Mouse (Mus musculus): ENCODE measurements at regions not wholly inside any gene's neighbourhood (a gene's known extent, or its start where the extent isn't known, plus 50 kb on each side); places are given as distances from the start of the nearest gene placed in this dataset.

DNA sequence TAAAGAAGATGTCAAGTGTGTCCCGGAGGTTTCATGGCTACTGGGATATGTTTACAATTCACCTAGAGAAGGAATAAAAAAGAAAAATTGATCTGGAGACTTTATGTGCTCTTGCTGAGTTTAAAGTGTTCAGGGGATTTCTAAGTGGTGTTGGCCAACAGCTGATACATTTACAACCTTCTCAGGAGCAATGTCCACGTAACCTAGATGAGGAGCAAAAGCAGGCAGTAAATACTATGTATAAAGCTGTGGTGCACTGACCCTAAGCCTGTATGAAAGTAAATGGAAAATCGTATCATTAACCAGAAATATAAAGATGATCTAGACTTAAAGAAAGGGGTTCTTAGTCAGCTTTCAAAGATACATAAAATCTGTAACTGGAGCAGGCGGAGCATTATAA is 124.3 kb upstream of the Cblb start:
- no peak for DNase-seq (ENCODE audit: low read depth, low spot score)

DNA sequence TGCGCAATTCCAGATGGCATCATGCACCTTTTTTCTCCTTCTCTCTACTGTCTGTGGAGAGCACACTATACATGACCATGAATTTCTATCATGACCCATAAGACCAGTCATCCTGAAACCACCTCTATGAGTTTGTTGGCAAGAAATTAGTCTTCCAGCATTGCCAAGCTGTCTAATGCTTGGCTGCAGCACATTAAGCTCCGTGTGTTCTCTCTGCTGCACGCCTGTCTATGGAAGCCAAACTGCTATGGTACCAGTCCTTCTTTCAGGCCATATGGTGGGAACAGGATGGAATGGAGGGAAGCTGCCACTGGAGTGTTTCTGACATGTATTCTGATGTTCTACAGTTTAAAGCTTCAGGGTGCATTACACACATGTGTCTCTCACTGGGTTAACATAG is 121.0 kb upstream of the Cblb start:
- peak; percentile 97 for DNase-seq (ENCODE audit: low read depth, low spot score)

DNA sequence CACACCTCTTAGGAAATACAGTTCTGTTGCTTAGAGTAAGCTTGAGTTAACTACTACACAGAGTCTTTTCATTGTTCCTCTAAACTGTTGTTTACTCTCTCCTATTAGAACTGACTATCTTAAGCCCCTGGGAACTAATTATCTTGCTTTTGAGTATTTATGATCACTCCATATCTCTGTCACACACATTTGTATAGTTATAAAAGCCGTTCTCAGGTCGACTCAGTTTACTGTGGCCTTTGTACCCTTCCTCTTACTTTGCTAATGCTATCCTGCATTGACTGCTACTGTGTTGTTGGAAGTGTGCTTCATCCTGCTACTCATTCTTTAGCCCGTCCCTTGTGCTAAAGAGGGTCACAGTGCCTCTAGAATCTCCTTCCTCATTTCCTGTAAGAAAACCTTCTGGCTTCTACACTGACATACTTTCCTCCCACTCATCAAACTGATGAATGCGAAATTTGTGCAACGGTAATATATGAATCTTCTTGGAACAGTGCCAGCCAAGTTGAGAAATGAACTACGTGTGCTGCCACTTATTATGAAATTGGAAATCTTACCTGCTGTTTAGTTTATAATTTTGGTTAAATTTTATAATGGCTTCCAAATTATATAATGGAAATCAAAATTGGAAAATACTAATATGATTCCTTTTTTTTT is 119.8 kb upstream of the Cblb start:
- DNase-seq (ENCODE audit: low read depth, low spot score), result no peak

DNA sequence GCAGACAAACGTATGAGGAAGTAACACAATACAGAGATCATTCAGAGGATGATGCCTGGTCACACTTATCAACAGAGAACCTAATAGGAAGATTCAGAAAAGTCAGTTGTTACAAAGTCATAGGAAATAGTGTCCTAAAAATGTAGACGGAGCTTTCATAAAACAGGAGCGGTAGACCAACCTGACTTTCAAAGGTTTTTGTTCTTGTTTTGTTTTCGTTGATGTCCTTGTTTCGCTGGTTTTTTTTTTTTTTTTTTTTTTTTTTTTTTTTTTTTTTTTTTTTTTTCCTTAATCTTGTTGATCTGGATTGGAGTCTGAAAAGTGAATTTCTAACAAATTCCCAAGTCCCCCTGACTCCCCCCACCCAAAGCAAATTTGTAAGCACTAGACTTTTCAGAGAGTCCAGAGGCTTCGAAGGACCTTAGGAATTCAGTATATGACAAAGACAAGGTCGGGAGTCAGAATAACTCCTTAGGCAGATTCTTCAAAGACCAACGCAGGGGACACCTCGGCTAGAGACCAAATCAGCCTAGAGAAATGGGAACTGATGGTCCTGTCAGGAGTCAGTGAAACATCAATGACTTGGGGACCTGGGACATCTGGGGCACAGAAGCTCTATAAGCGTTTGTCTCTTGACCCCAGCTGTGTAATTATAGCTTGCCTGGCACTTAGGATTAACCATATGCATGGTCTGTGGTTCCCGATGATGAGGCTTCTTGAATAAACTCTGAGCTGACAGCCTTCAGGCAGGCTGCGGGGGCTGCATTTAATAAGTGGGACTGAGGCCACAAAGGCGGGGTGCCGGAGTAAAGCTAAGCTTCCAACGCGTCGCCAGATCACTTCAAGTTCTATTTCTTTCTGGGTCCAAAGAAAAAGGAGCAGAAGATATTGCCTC is 115.7 kb upstream of the Cblb start:
- no peak for DNase-seq (ENCODE audit: low read depth, low spot score)

DNA sequence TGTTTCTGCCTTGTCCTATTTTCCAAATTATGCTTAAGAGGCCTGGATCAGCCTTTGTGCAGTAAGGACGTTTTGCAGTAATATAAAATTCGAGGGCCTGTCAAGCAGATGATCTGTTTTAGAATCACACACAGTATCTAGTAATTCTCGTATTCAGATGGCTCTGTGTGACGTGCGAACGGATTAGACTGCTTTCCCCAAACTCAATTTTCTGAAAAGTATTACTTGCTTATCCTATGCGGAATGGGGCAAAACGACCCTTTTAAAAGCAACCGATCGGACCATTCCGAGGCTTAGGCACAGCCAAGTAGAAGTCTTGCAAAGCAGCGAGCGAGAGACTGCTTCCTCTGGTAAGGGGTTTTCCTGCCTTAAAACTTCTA is 115.1 kb upstream of the Cblb start:
- DNase-seq (ENCODE audit: low read depth, low spot score), result no peak

DNA sequence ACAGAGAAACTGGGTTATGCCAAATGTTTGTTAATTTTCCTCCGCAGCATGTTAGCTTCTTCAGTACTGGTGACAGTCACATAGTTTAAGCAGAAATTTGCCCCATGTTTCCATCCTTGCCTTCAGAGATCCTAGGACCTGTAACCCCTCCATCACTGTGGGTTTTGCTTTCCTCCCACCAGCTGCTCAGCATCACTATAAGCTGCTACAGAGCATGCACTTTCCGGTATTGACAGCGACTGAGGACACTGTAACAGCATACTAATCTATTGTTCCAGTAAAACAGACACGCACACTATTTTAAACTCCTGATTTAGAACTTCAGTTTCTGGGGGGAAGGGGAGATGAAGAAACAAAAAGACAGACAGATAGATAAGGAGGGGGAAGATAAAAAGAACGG is 114.7 kb upstream of the Cblb start:
- DNase-seq (ENCODE audit: low read depth, low spot score), result no peak

DNA sequence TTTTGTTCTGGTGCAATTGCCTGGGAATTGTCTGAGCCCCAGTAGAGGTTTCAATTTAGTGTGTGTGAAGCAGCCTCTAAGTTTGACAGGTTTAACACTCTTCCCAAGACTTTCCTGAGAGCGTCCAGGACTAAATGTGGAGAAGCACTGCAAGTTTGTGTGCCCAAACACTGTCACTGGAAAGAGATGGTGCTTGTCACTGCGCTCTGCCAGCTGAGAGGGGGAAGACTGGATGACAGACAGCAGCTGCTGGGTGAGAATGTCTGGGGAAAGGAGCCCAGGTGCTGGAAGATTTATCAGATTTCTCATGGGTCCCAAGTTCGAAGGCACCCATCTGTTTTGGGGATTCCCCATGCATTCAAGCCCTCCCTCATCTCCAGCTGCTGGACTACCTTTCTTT is 114.2 kb upstream of the Cblb start:
- peak; percentile 39 for DNase-seq (ENCODE audit: low read depth, low spot score)

DNA sequence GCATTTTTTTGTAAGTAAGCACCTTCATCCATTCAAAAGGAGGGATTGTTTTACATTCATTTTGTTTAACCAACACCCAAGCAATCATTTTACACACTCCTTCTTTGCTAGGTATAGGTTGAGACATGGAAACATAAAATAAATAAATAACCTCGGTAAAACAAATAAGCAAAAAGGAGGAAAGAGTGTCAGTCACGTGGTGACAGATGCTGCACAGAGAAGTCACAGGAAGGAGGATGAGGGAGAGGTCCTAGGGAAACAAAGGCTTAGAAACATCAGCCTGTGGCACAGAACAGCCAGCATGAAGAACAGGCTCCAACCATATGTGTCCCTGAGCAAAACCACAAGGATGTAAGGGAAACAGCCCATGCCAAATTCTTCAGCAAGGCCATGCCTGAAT is 113.5 kb upstream of the Cblb start:
- no peak for DNase-seq (ENCODE audit: low read depth, low spot score)

DNA sequence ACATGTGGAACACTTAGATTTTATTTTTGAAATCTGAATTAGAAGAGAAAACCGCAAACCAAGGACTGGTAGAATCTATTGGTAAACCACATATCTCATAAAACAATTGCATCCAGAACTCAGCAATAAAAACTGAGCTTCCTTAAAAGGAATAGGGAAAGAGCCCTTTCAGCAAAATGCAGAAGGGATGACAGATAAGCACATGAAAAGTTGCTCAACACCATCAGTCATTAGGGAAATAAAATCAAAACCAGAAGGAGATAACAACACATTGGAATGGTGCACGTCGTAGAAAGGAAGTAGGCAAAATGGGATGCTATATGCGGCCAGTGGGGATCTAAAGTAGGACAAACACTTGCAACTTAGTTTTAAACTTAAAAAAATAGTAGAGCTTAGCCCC is 110.0 kb upstream of the Cblb start:
- no peak for DNase-seq (ENCODE audit: low read depth, low spot score)

DNA sequence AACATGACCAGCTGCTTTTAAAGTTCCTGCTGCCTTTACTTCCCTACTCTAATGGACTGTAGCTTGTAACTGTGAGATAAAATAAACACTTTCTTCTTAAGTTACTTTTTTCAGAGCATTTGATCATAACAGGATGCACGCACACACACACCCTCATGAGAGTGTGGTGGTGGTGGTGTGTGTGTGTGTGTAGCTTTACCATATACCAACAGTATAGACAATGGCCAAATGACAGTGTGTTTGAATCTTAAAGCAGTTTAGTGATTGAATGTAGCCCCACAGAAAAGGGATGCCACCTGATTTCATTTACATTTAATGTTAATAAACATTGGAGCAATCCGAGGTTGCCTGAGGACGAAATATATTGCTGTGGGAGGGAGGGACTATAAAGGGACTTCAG is 108.4 kb upstream of the Cblb start:
- no peak for DNase-seq (ENCODE audit: low read depth, low spot score)

DNA sequence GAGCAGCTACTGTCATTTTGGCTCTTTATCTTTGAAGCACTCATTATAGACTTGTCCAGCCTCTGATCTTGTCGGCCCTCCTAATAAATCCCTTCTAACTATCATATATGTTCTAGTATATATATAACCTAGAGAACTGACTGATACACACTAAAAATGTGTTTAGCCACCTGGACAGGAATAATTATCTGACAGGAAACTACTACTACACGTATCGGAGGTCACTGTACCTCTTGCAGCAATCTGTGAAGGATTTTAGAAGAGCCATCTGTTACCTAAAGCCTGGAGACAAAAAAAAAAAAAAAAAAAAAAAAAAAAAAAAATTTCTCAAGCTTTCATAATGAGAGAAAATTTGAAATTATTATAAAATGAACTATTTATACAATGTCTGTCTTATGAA is 105.4 kb upstream of the Cblb start:
- peak; percentile 60 for DNase-seq (ENCODE audit: low read depth, low spot score)

DNA sequence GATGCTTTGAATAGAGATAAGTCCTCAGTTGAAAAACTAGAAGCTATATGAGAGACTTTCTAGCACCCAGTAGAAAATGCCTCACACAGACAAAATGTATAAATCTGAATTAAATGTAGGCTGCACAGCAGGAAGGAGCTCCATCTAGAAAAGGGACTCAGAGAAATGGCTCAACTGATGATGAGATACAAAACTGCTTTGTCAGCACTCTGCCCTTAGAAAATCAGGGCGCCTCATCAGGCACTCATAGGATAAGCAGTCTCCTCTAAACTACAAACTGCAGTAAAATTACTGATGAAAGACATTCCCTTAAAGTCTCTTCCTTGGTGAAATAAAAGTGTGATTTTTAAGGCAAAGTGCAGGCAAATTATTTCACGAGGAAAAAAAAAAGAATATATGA is 97.9 kb upstream of the Cblb start:
- DNase-seq (ENCODE audit: low read depth, low spot score), result no peak

DNA sequence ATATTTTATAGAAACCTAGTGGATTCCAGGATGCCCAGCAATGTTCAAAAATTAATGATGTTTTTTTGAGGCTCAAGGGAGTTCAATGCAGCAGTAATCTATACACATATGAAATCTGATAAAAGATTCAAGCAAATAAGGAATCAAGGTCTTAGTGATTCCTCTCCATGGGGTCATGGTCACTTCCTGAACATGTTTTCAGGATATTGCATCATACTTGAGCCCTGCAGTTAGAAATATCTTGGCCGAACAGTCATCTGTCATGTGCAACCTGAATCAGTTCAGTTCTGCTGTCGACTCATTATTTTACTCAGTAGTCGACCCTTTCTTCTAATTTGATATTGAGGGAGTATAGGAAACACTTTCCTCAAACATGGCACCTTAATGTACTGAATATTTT is 97.1 kb upstream of the Cblb start:
- DNase-seq (ENCODE audit: low read depth, low spot score), result no peak

DNA sequence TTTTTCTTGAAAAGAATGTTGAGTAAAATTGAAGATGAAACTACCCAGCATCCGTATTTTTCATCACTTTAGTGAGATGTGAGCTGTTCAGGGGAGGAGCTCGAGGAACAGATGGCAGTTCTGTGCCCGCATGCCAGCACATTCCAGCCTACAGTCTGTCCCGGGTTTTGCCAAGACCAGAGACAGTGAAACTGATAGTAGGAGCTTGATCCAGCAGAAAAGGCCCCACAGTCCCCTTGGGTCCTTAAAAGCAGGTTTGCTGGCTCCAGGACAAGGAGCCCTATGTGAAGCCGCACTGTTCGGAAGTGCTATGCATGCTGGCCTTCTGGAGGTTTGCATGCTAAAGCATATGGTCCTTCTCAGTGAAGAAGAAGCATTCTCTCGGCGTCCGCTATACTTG is 93.7 kb upstream of the Cblb start:
- DNase-seq (ENCODE audit: low read depth, low spot score), result peak; percentile 99

DNA sequence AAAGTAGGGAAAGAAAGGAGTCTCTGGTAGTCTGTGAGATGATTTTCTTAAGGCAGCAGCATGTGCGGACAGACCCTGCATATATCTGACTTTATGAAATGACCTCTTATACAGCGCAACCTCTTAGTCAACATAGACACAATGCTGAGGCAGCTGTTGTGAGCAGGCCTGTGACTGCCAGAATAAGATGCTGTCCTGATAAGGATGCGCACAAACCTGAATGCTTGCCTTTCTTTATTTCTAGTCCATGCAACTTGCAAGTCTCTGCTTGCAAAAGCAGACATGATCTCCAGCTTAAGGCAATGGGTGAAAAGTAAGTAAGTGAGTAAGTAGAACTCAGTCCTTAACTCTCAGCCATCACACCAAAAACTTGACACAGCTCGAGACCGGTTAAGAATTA is 92.0 kb upstream of the Cblb start:
- DNase-seq (ENCODE audit: low read depth, low spot score), result no peak

DNA sequence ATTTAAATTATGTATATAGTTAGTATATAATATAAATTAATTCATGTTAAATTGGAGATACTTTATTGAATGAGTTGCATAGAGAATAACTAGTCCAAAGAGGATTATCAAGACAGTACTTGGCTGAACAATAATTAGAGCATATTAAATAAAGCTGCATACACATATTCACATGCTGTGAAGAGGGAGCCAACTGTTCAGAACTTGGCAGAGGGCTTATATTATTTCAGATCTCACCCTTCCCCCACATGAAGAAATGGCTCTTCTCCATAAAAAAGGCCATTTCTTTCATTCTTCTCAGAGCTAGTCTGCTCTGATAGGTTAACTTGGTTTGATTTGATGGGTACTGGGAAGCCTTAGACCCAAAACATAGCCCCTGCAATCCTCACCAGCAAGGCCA is 90.5 kb upstream of the Cblb start:
- peak; percentile 82 for DNase-seq (ENCODE audit: low read depth, low spot score)

DNA sequence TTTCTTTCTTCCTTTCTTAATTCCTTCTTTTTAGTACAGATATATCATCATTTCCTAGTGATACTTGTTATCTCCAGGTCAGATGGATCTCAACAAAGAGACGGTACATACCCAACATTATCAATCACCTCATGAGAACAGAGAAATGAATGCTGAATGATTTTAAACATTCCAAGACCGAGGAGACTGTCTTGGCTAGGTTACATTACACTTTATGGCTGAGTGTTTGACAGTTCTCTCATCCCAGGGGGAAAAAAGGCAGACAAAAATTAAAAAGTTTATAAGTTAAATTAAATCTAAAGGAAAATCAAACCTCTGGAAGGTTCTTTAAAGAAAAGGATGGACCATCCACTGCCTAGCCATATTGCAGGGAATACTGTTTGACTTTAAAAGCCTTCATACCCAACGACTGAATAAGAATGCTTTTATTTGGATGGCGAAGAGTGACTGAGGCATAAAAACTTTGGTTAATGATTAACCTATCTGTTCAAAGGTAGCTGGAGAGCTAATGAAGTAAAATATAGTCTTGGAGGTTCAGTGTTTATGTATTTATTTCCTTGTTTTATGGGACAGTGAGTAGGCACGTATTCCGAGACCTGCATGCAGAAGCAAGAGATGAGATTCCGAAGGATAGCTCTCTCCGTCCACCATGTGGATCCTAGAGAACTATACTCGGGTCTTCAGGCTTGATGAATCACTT is 88.4 kb upstream of the Cblb start:
- DNase-seq (ENCODE audit: low read depth, low spot score), result no peak

DNA sequence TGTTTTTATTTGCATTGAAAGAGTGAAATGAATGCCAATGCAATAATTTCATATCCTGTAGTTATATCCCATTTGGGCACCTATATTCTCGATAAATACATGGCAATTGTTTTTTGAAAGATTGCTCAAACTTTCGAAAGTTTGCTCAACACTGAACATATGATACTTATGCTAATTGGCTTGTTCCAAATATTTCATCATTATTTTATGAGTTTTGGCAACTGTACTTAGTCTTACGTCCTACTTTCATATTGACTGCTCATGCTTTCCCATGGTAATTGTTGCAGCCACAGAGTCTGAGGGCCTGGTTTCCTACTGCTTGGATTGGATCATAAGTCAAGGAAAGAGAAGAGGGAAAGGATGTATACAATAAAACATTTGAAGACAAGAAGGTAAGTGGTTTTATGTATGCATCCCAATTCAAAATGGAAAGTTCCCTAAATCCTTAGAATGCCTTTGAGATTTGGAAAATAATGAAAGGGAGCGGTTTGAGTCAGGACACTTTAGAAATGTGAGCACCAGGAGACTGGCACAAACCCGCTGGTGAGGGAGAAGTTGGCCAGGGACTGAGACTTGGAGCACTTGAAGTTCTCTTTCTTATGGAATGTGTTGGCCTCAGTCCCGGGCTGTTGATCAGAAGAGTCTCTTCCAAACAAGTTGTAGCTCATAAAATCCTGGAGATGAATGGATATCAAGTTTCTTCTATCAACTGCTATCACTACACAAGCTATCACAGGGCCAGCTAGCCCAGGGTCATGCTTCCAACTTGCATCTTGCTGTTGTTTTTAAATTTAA is 63.8 kb upstream of the Cblb start:
- DNase-seq (ENCODE audit: low read depth, low spot score), result no peak
